Mouse (Mus musculus): ENCODE measurements around the gene Gm17026. TPM values are rescaled to one million over a fixed set of nuclear protein-coding genes. Genes with fewer than 3 reads are reported as not detected.
"Not testable (repeated sequence)": the region's sequence is repeated elsewhere in the genome, so short reads cannot be mapped to it uniquely, and the experiment has no call there.

The Gm17026 gene
- total RNA-seq (2014; fragmentation: Nextera tagmentation) (not detected in 2 replicates), total RNA-seq (2017) (not detected in 2 replicates)

DNA sequence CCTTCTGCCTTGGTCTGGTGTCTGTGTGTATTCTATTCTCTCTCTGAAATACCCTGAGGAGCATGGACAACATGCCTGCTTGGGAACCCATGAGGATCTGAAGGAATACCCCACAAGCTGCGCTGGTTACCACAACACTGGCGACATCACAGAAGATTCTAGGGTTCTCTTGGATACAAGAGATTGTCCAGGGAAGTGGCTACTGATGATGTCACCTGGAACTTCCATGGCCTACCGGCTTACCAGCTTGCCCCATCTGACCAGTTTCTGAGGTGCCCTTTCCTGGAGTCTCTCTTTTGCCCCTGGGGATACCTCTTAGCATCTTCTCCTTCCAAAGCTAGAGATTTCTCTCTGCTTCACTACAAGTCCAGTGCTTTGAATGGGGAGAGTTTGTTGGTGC, at the start of gene Gm17026:
Gene Gm17026, minus strand, starts transcription at position 101 of the 400 bp plus-strand sequence.
- ATAC-seq (replicated peaks; ENCODE audit: low FRiP score, low TSS enrichment, poor library complexity, severe bottlenecking): not testable (repeated sequence)

GRCm38 (mm10) chr14:42297258-42297657, 37.4 kb upstream of the Gm17026 start, which contains the start of gene Gm9611:
Gene Gm9611 (minus strand): TSS chr14:42297358.
- not testable (repeated sequence) for ATAC-seq (replicated peaks; ENCODE audit: low FRiP score, low TSS enrichment, poor library complexity, severe bottlenecking)

DNA sequence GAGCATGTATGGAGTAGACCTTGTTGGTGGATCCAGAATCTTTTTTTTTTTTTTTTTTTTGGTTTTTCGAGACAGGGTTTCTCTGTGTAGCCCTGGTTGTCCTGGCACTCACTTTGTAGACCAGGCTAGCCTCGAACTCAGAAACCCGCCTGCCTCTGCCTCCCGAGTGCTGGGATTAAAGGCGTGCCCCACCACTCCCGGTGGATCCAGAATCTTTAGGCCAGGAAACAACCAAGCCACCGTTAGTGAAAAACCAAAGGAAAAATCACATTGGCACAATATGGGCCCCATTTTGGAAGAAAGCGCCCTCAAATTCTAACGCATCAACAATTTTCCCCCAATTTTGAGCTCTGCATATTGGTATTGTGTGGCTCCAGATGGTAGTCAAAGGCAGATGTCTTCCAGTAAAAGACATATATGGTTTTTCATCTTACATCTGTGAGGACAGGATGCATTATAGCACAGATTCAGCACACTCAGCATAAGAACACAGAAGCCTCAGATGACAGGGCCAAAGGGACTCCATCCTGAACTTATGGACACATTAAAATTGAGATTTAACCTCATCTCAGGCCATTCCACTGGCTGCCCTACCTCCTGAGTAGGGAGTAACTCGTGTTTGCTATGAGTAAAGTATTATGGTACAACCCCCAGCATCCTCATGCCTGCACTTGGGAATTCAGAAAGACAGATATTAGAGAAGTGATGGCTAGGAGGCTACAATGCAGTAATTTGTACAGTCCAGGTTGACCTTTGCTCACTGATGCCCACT, 42.9 kb downstream of the Gm17026 start:
- not testable (repeated sequence) for ATAC-seq (replicated peaks; ENCODE audit: low FRiP score, low TSS enrichment, poor library complexity, severe bottlenecking)

Other genes starting within 250 kb of the Gm17026 start
- gene Gm7951, start 142.7 kb downstream of the Gm17026 start, total RNA-seq (2014; fragmentation: Nextera tagmentation): not detected in 2 replicates
- not detected in 2 replicates for gene Gm7951, start 142.7 kb downstream of the Gm17026 start, total RNA-seq (2017)
- gene Gm17027, start 97.4 kb downstream of the Gm17026 start, total RNA-seq (2014; fragmentation: Nextera tagmentation): not detected in 2 replicates
- gene Gm17027, start 97.4 kb downstream of the Gm17026 start, total RNA-seq (2017): not detected in 2 replicates
- gene Gm3573, start 69.3 kb downstream of the Gm17026 start, total RNA-seq (2014; fragmentation: Nextera tagmentation): not detected in 2 replicates
- gene Gm3573, start 69.3 kb downstream of the Gm17026 start, total RNA-seq (2017): not detected in 2 replicates
- not detected in 2 replicates for gene Gm9611, start 37.3 kb upstream of the Gm17026 start, total RNA-seq (2014; fragmentation: Nextera tagmentation)
- gene Gm9611, start 37.3 kb upstream of the Gm17026 start, total RNA-seq (2017): not detected in 2 replicates
- gene Gm7995, start 50.2 kb upstream of the Gm17026 start, total RNA-seq (2014; fragmentation: Nextera tagmentation): not detected in 2 replicates
- not detected in 2 replicates for gene Gm7995, start 50.2 kb upstream of the Gm17026 start, total RNA-seq (2017)
- gene Gm8005, start 179.6 kb upstream of the Gm17026 start, total RNA-seq (2014; fragmentation: Nextera tagmentation): not detected in 2 replicates
- gene Gm8005, start 179.6 kb upstream of the Gm17026 start, total RNA-seq (2017): not detected in 2 replicates
- gene Gm8011, start 203.8 kb upstream of the Gm17026 start, total RNA-seq (2014; fragmentation: Nextera tagmentation): not detected in 2 replicates
- not detected in 2 replicates for gene Gm8011, start 203.8 kb upstream of the Gm17026 start, total RNA-seq (2017)
- not detected in 2 replicates for gene Gm8020, start 242.3 kb upstream of the Gm17026 start, total RNA-seq (2014; fragmentation: Nextera tagmentation)
- not detected in 2 replicates for gene Gm8020, start 242.3 kb upstream of the Gm17026 start, total RNA-seq (2017)